Mouse (Mus musculus): ENCODE data around the gene Aicda.
A peak's percentile ranks its signal among the peaks of the same experiment; 100 is the strongest.
"Not testable (repeated sequence)": the region's sequence is repeated elsewhere in the genome, so short reads cannot be mapped to it uniquely, and the experiment has no call there.

Aicda gene

DNA sequence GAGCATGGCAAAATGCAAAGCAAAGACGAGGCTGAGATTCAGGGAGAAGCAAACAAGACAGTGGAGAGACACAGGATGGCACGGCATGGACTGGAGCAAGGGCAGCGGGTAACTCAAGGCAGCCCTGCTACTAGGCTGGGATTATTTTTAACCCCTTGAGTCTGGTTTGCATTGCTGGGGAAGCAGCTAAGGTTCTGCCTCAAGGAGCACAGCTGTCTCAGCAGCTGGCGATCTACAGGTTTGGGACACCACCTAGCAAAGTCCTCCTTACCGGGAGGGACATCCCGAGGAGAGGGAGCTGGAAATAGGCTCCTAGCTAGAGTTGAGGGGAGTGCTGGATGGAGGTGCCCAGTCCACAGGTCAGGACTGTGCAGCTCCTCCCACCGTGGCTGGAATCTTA is 1.7 kb downstream of the Aicda start:
- no peak for DNase-seq

DNA sequence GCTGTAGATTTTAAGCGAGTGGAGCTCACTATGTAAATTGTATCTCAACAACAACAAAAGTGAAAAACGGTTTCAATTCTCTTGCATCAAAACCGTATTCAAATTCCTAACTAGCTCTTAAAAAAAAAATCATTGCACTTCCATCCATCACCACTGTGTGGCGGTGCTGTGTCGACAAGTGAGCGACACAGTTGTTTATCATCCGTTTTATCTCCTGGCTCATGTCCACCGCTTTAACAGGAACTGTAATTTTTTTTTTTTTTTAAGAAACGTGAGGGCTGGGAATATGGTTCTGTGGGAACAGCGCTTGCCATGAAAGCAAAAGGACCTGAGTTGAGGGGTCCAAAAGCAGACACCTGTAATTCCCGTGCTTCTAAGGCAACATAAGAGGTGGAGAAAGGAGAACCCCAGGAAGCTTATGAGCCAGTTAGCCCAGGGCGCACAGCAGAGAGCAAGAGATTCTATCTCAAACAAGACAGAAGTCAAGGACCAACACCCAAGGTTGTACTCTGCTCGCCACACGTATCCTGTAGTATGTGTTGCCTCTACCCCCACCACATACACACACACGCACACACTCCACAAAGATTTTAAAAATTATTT is 3.5 kb downstream of the Aicda start:
- peak in 1 of 2 experiments; percentile 75 for DNase-seq

DNA sequence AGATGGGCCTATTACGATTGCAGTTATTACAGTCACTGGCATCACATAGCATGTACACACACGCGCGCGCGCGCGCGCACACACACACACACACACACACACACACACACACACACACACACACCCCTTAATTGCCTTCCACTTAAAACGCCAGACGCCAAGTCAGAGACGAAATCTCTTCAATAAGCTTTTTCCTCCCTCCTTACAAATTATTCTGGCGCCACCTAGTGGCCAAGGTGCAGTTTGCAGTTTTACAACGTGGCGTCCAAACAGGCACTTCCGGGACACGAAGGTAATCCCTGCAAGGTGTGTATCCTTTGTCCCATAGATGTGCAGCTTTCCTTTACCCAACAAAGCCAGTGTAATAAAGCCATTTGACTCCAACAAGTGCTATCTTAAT is 6.8 kb downstream of the Aicda start:
- peak; percentile 57 to 78 for DNase-seq

DNA sequence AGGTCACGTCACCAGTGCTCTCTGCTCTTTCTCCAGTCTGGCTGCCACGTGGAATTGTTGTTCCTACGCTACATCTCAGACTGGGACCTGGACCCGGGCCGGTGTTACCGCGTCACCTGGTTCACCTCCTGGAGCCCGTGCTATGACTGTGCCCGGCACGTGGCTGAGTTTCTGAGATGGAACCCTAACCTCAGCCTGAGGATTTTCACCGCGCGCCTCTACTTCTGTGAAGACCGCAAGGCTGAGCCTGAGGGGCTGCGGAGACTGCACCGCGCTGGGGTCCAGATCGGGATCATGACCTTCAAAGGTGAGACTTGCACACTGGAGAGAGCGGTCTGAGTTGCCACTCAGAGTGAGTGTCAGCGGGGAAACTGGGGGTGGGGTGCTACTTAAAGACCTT is 7.4 kb downstream of the Aicda start:
- DNase-seq = no peak

DNA sequence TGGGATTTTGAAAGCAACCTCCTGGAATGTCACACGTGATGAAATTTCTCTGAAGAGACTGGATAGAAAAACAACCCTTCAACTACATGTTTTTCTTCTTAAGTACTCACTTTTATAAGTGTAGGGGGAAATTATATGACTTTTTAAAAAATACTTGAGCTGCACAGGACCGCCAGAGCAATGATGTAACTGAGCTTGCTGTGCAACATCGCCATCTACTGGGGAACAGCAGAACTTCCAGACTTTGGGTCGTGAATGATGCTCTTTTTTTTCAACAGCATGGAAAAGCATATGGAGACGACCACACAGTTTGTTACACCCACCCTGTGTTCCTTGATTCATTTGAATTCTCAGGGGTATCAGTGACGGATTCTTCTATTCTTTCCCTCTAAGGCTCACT is 8.9 kb downstream of the Aicda start:
- peak in 1 of 2 experiments; percentile 71 for DNase-seq

DNA sequence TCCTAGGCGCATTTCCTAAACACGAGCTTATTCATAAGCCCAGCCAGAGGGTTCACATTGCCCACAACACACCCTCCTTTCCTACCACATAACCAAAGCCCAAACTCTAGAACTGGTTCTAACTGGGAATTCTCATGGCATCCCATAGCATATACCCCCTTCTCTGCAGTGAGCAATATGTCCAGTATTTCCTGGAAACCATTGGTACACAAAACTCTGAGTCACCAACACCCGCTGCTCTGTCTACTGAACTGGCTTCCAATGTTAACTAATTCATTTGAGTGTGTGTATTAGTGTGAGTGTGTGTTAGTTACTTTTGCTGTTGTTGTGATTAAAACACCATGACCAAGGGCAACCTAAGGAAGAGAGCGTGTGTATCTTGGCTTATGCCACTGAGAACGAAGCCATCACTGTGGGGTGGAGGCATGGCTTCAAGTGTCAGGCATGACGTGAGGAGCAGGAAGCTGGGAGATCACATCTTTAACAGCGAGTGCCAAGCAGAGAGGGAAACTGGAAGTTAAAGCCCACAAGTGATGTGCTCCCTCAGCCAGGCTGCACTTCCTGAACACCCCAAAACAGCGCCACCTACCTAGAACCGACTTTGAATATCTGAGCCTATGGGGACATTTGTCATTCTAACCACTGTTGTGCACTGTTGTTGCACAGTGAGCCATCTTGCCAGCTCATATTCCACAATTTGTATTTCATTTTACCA is 11.6 kb downstream of the Aicda start:
- DNase-seq = no peak

DNA sequence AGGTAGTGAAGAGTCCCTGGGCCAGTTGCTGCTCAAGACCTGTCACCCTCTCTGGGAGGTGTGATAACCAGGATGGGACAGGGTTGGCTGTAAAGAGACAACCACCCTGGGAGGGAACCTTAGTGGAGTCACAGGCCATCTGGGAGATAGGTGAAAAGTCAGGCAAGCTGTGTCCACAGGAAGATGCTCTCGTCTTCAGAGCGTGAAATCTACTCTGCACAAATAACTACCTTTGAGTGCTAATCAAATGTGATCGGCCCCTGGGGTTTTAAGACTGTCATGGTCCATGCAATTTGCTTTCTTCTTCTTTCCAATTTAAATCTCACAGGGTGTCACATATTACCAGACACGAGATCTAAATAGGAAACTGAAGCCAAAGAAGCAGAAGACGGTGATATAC is 15.5 kb downstream of the Aicda start:
- no peak for DNase-seq

DNA sequence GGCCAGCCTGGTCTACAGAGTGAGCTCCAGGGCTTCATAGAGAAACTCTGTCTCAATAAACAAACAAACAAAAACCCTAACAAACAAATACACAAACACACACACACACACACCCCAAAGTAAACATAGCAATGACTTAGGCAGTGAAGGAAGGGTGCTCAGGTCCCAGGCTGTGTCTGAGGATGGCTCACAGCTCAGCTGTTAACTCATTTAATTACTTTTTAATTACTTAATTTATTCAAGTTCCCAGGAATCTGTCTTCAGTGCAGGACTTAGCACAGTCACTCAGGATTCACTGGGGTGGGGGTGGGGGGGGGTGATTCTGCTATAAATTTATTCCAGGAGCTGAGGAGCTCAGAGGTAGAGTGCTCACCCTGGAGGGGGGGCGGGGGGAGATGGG is 16.2 kb downstream of the Aicda start:
- no peak for DNase-seq

DNA sequence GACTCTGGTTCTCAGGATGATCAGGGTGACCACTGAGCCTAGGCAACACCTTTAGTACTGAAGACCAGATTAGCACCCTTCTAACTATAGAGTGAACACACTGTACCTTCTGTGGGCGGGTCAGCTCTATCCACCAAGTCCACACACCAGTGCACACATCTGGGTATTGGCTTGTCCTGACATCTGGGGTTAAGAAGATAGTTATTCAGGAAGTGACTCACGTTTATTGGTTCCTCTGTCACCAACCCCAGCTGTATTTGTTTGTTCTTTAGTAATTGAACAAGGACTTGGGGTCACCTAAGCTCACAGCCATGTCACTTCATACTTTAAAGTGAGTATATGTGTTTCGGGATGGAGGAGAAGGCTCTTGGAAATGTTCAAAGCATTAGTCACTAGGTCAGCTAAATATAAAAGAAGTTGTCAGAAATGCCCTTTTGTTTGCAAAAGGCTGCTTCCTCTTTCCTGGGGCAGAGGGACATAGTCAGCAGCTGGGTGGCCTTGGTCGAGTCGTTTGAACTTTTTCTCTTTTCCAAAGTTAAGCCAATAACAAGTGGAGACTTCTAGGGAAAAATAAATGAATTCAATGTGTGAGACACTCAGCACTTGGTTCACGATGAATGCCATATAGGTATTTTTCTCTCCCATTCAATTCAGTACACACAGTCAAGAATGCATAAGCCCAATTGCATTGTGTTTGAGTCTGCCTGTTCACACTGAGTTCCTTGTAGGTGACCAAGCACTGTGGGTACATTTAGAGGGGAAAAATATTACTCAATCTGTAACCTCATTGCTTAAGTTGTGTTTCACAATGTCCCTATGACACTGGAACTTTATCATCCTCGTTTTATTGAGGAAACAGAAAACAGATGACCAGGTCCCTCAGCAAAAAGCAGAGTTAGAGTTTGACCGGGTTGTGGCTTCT is 17.4 kb downstream of the Aicda start:
- DNase-seq = no peak

DNA sequence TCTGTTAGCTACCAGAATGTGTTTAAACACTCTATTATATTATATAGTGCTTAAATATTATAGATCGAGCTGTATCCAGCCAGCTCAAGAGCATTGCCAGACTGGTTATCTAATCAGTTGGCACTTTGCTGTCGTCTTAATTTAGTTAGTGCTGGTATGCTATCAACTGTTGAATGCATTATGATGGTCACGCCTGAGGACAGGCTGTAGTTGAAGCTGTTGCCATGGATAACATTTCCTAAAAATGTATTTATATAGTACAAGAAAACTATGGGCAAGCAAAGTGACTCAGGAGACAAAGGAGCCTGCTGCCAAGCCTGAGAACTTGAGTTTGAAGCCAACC is 18.0 kb downstream of the Aicda start:
- no peak for DNase-seq

DNA sequence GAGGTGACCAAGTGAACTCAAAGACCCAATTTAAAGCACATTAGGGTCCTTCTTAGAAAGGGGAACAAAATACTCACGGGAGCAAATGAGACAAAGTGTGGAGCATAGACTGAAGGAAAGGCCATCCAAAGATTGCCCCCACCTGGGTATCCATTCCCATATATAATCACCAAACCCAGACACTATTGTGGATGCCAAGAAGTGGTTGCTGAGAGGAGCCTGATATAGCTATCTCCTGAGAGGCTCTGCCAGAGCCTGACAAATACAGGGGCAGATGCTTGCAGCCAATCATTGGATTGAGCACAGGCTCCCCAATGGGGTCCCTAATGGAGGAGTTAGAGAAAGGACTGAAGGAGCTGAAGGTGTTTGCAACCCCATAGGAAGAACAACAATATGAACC is 21.4 kb downstream of the Aicda start:
- not testable (repeated sequence) for DNase-seq

DNA sequence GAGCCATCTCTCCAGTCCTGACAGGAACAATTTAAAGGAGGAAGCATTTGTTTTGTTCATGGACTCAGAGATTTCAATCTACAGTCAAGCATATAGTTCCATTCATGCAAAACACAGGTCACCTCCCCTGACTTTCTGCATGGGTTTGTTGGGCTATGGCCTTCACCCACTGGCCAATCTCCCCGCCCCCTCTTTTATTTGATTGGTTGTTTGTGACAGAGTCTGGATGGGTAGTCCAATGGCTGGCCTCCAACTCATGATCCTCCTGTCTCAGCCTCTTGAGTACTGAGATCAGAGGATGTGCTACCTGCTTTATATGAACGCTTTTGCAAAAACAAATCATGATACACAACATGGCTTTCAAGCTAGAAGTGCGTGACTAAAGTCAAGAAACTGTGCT is 23.4 kb downstream of the Aicda start:
- no peak for DNase-seq

DNA sequence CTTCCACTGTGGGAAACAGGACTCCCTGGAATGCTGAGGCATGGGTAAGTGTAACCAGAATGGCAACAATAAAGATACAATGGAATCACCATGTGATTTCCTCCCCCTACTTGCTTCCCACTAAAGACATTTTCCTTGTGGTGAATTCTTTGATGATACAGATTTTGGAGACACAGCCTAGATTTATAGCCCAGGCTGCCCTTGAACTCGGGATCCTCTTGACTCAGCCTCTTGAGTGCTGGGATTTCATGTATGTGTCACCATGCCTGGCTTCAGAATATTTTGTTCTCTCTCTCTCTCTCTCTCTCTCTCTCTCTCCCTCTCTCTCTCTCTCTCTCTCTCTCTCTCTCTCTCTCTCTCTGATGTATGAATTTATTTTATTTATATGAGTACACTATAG is 25.5 kb downstream of the Aicda start:
- no peak for DNase-seq

DNA sequence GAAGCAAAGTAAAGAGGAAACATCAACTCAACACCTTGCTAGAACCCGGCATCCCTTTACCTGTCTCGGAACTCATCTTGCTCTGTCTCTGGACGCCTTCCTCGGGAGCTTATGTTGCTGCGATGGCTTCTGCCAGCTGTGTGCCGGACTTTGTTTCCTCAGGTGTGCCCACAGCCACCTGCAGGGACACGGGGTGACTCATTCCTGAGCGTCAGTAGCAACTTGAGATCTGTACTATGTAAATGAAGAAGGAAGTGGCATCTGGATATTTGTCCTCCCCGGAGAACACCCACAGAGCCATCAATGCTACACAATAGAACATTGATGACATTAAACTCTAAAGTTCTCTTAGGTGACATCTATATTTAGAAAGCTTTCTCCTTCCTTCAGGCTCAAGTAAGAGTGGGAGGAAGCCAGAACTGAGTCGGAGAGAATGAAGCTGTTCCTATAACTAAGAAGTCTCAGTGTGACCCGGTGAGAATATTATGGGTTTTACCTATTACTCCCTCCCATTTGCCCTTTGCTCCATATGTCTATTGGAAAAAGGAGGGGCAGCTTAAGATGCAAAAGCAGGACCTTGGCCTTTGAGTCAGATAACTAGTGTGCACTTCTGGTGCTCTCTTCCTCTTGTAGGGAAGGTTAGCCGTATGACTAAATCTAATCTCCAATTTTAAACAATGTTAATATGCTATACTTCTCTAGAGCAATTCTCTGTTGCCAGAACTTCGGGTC is 37.6 kb downstream of the Aicda start:
- no peak for DNase-seq

DNA sequence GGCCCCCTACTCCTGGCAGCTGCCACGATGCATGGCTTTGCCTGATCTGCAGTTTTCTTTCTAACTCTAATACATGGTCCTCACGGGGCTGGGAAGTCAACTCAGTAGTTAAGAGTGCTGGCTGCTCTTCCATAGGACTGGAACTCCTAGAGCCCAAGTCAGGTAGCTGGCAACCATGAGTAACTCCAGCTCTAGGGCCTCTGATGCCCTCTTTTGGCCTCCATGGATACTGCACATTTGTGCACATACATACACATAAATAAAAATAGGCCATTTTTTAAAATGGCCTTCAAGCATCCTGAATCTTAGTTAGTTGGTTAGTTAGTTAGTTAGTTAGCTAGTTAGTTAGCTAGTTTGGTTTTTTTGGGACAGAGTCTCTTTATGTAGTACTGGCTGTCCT is 39.3 kb downstream of the Aicda start:
- DNase-seq = no peak

DNA sequence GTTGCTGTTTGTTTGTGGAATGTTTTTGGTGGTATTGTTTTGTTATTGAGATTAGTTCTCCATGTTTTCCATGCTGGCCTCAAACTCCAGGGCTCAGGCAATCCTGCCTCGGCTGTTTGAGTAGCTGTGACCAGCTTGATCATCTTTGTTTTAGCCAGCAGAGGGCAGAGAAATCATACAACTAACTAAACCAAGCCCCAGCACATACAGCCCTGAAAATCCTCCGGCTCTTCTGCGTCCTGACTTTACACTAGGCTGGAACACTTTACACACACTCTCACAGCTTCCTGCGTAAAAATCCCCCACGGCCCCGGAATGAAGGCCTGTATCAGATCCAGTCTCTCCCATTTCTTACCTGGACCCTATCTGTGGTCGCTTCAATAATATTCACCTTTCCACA is 42.0 kb downstream of the Aicda start:
- DNase-seq = peak in 1 of 2 experiments; percentile 30

DNA sequence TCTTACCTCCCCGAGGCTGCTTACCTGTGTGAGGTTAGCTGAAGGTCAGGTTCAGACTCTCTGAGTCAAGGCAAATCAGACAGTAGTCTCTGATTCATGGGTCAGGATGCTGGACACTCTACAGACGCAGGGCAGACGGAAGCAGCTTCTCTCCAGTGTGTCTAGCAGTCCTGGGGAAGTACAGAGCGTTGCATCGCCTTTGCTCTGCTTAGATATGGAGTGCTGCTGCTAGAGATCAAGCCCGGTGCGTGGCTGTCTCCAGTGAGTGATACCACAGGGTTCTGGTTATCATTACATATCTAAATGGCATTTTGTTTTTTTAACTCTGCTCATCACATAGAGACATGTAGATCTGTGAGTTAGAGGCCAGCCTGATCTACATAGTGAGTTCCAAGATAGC is 43.0 kb downstream of the Aicda start:
- no peak for DNase-seq

DNA sequence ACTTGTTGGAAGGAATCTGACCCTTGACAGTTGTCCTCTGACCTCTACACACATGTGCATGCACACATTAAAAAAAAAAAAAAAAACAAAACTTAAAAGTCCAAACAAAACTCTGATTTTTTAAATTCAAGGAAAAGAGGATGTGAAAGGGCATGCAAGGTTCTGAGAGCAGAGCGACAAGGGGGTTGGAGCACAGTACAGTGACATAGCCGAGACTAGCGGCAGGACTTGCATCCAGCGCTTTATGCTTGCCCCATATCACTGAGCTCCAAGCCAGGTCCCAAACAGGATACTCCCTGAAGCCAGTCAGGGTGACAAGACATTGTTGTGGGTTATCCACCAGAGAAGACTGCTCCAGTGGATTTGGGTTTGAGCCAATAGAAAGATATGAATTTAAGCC is 44.4 kb downstream of the Aicda start:
- DNase-seq = no peak

DNA sequence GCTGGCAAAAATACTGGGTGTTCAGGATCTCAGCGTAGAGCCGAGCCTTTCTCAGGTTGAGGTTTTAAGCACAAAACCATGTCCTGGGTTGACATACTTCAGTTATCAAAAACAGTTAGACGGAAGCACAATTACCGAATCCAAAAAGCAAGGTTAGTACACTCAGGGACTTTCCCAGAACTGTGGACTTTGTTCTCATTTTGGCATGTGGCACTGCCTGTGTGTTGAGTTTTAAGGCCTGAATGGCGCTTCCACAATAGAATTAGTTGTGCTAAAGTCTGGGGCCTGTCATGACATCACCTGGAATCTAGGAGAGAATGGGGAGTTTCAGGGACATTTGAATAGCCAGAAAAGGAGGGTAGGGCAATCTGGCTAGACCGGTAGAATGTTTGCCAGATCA is 44.8 kb downstream of the Aicda start:
- DNase-seq = no peak

DNA sequence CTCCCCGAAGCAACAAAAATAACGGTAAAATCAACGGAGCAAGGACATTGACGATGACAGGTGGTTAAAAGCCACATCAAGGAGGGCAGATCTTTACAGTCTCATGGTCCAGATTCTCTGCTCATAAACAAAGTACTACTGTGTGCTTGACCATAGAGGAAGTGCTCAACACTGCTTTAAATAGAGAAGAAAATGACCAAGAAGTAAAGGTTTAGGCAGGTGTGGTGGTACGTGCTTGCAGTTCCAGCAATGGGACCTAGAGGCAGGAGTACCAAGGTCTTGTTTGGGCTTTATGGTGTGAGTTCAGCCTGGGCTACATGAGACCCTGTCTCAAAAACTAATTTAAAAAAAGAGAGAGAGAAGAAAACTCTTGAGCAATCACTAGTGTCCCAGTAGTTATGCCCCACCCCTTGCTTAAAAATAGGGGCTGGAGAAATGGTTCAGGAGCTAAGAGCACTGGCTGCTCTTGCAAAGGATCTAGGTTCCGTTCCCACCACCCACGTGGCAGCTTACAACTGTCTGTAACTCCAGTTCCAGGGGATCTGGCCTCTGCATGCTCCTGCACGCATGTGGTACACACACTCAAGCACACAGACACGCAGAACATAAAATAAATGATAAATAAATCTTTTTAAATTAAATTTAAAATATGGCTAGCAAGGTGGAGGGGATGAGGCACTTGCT is 45.6 kb downstream of the Aicda start:
- no peak for DNase-seq

DNA sequence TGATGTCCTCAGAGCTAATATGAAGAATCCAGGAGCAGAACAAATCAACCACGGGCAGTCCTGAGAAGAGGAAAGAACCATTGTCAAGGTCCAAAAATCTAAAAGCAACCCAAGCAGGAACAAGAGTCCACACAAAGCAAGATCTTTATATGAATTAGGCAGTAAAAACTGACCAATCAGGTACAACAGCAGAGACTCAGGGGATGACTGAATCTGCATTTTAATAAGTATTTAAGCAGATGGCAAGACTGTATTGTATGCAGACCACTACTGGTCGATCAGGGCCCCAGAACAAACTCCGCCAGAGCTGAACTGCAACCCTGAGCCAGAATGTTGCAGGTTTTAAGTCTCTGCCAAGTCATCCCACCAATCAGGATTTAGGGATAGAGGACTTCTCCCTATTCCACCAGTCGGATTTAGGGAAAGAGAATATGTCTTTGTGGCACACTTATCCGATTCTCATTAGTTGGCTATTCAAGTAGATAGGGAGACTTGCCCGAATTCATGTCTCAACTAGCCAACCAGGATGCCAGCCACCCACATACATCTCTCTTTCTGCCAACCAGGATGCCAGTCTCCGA is 46.6 kb downstream of the Aicda start:
- DNase-seq = no peak

DNA sequence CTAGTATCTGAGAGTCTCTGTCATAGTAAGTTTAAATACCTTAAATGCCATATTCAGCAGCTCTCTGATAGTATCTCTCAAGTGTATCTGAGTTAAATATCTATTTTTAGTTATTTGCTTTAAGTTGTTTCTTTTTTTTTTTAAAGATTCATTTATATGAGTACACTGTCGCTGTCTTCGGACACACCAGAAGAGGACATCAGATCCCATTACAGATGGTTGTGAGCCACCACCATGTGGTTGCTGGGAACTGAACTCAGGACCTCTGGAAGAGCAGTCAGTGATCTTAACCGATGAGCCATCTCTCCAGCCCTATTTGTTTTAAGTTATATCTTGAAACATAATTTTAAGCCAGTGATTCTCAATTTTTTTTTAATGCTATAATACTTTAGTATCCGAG is 47.4 kb downstream of the Aicda start:
- no peak for DNase-seq
